Mouse (Mus musculus) small intestine, adult 2 months (tissue): Measurements from ENCODE around the gene Lgals3bp. TPM values are rescaled to one million over a fixed set of nuclear protein-coding genes. Genes with fewer than 3 reads are reported as not detected.

Experiments used
- H3K27ac ChIP-seq: fragments of 200-500 bp; 2 replicates; pipeline ENCODE4 v1.5.1; 2012; ENCODE audit warnings: low read depth, low read length, control low read depth, inconsistent platforms; ENCODE audit not compliant: insufficient read depth
- H3K27me3 ChIP-seq: fragments of 200-500 bp; 2 replicates; pipeline ENCODE4 v1.6.1; 2012; ENCODE audit warnings: mild to moderate bottlenecking, moderate library complexity, low read length, inconsistent platforms; ENCODE audit not compliant: control insufficient read depth, insufficient read depth
- H3K36me3 ChIP-seq: fragments of 200-500 bp; 2 replicates; pipeline ENCODE4 v1.6.1; 2012; ENCODE audit warnings: mild to moderate bottlenecking, low read length, control low read depth, inconsistent platforms; ENCODE audit not compliant: control insufficient read depth, insufficient read depth
- H3K4me1 ChIP-seq: fragments of 200-500 bp; 2 replicates; pipeline ENCODE4 v1.6.1; 2012; ENCODE audit warnings: low read length, inconsistent platforms, mixed read lengths; ENCODE audit not compliant: control insufficient read depth, insufficient read depth, insufficient read length
- H3K4me3 ChIP-seq: fragments of 200-500 bp; 2 replicates; pipeline ENCODE4 v1.5.1; 2012; ENCODE audit warnings: low read depth, mild to moderate bottlenecking, control low read depth, inconsistent platforms, low read length, moderate library complexity
- CTCF ChIP-seq: fragments of 200-500 bp; IDR thresholded peaks from 2 replicates; pipeline ENCODE4 v1.5.1; 2012; ENCODE audit warnings: low read depth, mild to moderate bottlenecking, control low read depth, inconsistent platforms, low read length, moderate library complexity, mixed read lengths; ENCODE audit not compliant: insufficient replicate concordance, insufficient read length; ENCODE audit errors: extremely low read depth
- POLR2A ChIP-seq: fragments of 200-500 bp; IDR thresholded peaks from 2 replicates; pipeline ENCODE4 v1.6.1; 2012; ENCODE audit warnings: low read depth, mild to moderate bottlenecking, control low read depth, inconsistent platforms, low read length, moderate library complexity
- WGBS: fragments of 180-500 bp; shearing (Covaris S2); methylation state at CpG from one replicate; pipeline ENCODE4 v1.1.7; 2018; 5-methylcytosine and 5-hydroxymethylcytosine counted together
- polyA plus RNA-seq: library from polyadenylated mRNA; depleted of rRNA; stranded (reverse); fragments of >200 nt; gene quantifications from 2 replicates; pipeline ENCODE4 v1.2.3, GENCODE M21; 2012

Lgals3bp gene
- polyA plus RNA-seq, 1 experiment: 739 TPM

GRCm38 (mm10) chr11:118368330-118368729 lies 33.6 kb downstream of the Lgals3bp start:
- no peak overlapping the region for H3K27ac ChIP-seq
- H3K27me3 ChIP-seq: no peaks in the 10 kb centered on the region
- peaks cover 2% of the 10 kb centered on the region; the same call in 1 of the 2 replicates for H3K4me1 ChIP-seq
- WGBS: 61% methylated on average over 3 of the region's 3 CpGs
- no peak overlapping the region for H3K4me3 ChIP-seq
- no peaks in the 10 kb centered on the region for H3K36me3 ChIP-seq
- TF ChIP-seq CTCF (no peak), POLR2A (no peak)

GRCm38 (mm10) chr11:118366559-118366958 lies 35.3 kb downstream of the Lgals3bp start:
- Histone ChIP-seq H3K4me1 (peaks cover 7% of the 10 kb centered on the region; the same call in 1 of the 2 replicates), H3K36me3 (no peaks in the 10 kb centered on the region), H3K27me3 (no peaks in the 10 kb centered on the region), H3K27ac (peak overlapping the region; percentile 10; the same call in 1 of the 2 replicates), H3K4me3 (no peak overlapping the region)
- TF ChIP-seq POLR2A: no peak
- WGBS: 77% methylated on average over 8 of the region's 8 CpGs

GRCm38 (mm10) chr11:118366108-118366507 lies 35.8 kb downstream of the Lgals3bp start:
- Histone ChIP-seq H3K36me3 (no peaks in the 10 kb centered on the region), H3K4me3 (no peak overlapping the region), H3K27me3 (no peaks in the 10 kb centered on the region), H3K4me1 (peaks cover 7% of the 10 kb centered on the region; the same call in 1 of the 2 replicates), H3K27ac (peak overlapping the region; percentile 10; the same call in 1 of the 2 replicates)
- WGBS: 49% methylated on average over 3 of the region's 3 CpGs
- TF ChIP-seq POLR2A: no peak
- TF ChIP-seq CTCF: no peak

DNA sequence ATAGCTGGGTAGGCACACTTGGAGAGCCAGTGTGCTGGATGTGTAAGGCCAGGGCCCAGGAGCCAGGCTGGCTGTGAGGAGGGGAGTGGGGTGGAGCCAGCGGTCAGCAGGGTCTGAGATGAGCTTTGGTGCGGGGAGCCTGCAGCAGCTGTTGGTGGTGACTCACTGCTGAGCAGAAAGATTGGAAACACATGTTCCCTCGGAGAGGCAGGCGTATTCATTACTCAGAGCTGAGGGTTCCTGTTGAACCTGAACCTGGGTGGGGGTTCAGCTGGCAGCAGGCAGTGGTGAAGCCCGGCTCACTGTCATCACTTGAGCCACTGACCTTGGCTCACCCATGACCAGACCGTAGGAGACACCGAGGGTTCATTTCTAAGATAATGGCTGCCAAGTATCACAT lies 36.7 kb downstream of the Lgals3bp start:
- TF ChIP-seq CTCF (no peak), POLR2A (no peak)
- 69% methylated on average over 7 of the region's 7 CpGs for WGBS
- Histone ChIP-seq H3K27me3 (no peaks in the 10 kb centered on the region), H3K36me3 (no peaks in the 10 kb centered on the region), H3K27ac (peak overlapping the region; percentile 14; the same call in 1 of the 2 replicates), H3K4me1 (peaks cover 13% of the 10 kb centered on the region; the same call in 1 of the 2 replicates), H3K4me3 (no peak overlapping the region)

- H3K27ac ChIP-seq: no peak overlapping the region
- H3K4me1 ChIP-seq: peaks cover 13% of the 10 kb centered on the region; the same call in 1 of the 2 replicates
- H3K4me3 ChIP-seq: no peak overlapping the region
- H3K36me3 ChIP-seq: no peaks in the 10 kb centered on the region
- H3K27me3 ChIP-seq: no peaks in the 10 kb centered on the region
- 85% methylated on average over 4 of the region's 4 CpGs for WGBS
- TF ChIP-seq POLR2A: no peak
- TF ChIP-seq CTCF: no peak
These were observed 37.9 kb downstream of the Lgals3bp start for GRCm38 (mm10) chr11:118364021-118364420.

GRCm38 (mm10) chr11:118362971-118363518 lies 38.8 kb downstream of the Lgals3bp start:
- Histone ChIP-seq H3K4me3 (no peak overlapping the region), H3K27ac (peak overlapping the region; percentile 86), H3K27me3 (no peaks in the 10 kb centered on the region), H3K4me1 (peaks cover 13% of the 10 kb centered on the region; the same call in 1 of the 2 replicates), H3K36me3 (no peaks in the 10 kb centered on the region)
- 10% methylated on average over 8 of the region's 8 CpGs for WGBS
- no peak for TF ChIP-seq CTCF
- TF ChIP-seq POLR2A: no peak

- 72% methylated on average over 1 of the region's 1 CpGs for whole genome bisulfite sequencing
- Histone ChIP-seq H3K4me3 (no peak overlapping the region), H3K4me1 (peaks cover 13% of the 10 kb centered on the region; the same call in 1 of the 2 replicates), H3K27ac (0 out of 2 replicates have a peak overlapping the region, but pooled peaks have one; percentile 32), H3K27me3 (no peaks in the 10 kb centered on the region), H3K36me3 (no peaks in the 10 kb centered on the region)
- no peak for TF ChIP-seq CTCF
- TF ChIP-seq POLR2A: no peak
These were observed 39.4 kb downstream of the Lgals3bp start for GRCm38 (mm10) chr11:118362501-118362900.
